Mouse (Mus musculus): ENCODE results near the gene 4833439L19Rik. TPM values are rescaled to one million over a fixed set of nuclear protein-coding genes. Genes with fewer than 3 reads are reported as not detected.

4833439L19Rik gene
- polyA plus RNA-seq, 1 experiment from 2014 or later: 69.8 TPM

- DNase-seq (ENCODE audit: low spot score): no peak
Observed at GRCm38 (mm10) chr13:54582126-54582525, 16.9 kb upstream of the 4833439L19Rik start.

GRCm38 (mm10) chr13:54581385-54581784, 16.1 kb upstream of the 4833439L19Rik start:
- no peak for DNase-seq (ENCODE audit: low spot score)

- DNase-seq (ENCODE audit: low spot score): no peak
Observed at GRCm38 (mm10) chr13:54577652-54578507, 12.6 kb upstream of the 4833439L19Rik start.

- peak; percentile 4 for DNase-seq (ENCODE audit: low spot score)
Observed at GRCm38 (mm10) chr13:54575489-54575888, 10.3 kb upstream of the 4833439L19Rik start.

GRCm38 (mm10) chr13:54574854-54575481, 9.7 kb upstream of the 4833439L19Rik start, which contains the start of gene Arl10:
Gene Arl10 (plus strand): TSS chr13:54575015.
- DNase-seq (ENCODE audit: low spot score): peak; percentile 39

GRCm38 (mm10) chr13:54572621-54573020, 7.4 kb upstream of the 4833439L19Rik start:
- no peak for DNase-seq (ENCODE audit: low spot score)

GRCm38 (mm10) chr13:54571637-54572036, 6.4 kb upstream of the 4833439L19Rik start:
- no peak for DNase-seq (ENCODE audit: low spot score)

- no peak for DNase-seq (ENCODE audit: low spot score)
Observed at GRCm38 (mm10) chr13:54570736-54571135, 5.5 kb upstream of the 4833439L19Rik start.

GRCm38 (mm10) chr13:54569282-54569681, 4.0 kb upstream of the 4833439L19Rik start:
- no peak for DNase-seq (ENCODE audit: low spot score)

- DNase-seq (ENCODE audit: low spot score): no peak
Observed at GRCm38 (mm10) chr13:54568380-54568779, 3.1 kb upstream of the 4833439L19Rik start.

GRCm38 (mm10) chr13:54565594-54566345, 535 bp upstream of the 4833439L19Rik start:
- no peak for DNase-seq (ENCODE audit: low spot score)

- DNase-seq (ENCODE audit: low spot score): no peak
Observed at GRCm38 (mm10) chr13:54564232-54565200, 719 bp downstream of the 4833439L19Rik start.

GRCm38 (mm10) chr13:54562562-54562961, 2.7 kb downstream of the 4833439L19Rik start:
- no peak for DNase-seq (ENCODE audit: low spot score)

- DNase-seq (ENCODE audit: low spot score): no peak
Observed at GRCm38 (mm10) chr13:54560608-54561007, 4.6 kb downstream of the 4833439L19Rik start.

- no peak for DNase-seq (ENCODE audit: low spot score)
Observed at GRCm38 (mm10) chr13:54559656-54560055, 5.6 kb downstream of the 4833439L19Rik start.

GRCm38 (mm10) chr13:54557652-54558051, 7.6 kb downstream of the 4833439L19Rik start:
- DNase-seq (ENCODE audit: low spot score): no peak

GRCm38 (mm10) chr13:54556796-54557195, 8.4 kb downstream of the 4833439L19Rik start:
- no peak for DNase-seq (ENCODE audit: low spot score)

- DNase-seq (ENCODE audit: low spot score): no peak
Observed at GRCm38 (mm10) chr13:54556176-54556575, 9.1 kb downstream of the 4833439L19Rik start.

- no peak for DNase-seq (ENCODE audit: low spot score)
Observed at GRCm38 (mm10) chr13:54548036-54548435, 17.2 kb downstream of the 4833439L19Rik start.

- DNase-seq (ENCODE audit: low spot score): no peak
Observed at GRCm38 (mm10) chr13:54532134-54532533, 33.1 kb downstream of the 4833439L19Rik start.

GRCm38 (mm10) chr13:54527140-54527539, 38.1 kb downstream of the 4833439L19Rik start:
- no peak for DNase-seq (ENCODE audit: low spot score)

All from thymus, postnatal 0 days (tissue).